Mouse (Mus musculus): ENCODE results near the gene Gm19402.

- no peak for TF ChIP-seq POLR2A (IDR thresholded peaks at IDR 0.05; ENCODE audit: control insufficient read depth in 1 of 2, insufficient read depth in 1 of 2, low read depth in 1 of 2, low read length in 2 of 2, poor library complexity in 1 of 2)
- no peak for TF ChIP-seq TAL1 (IDR thresholded peaks at IDR 0.05; ENCODE audit: low read length)
- no peak for TF ChIP-seq TCF12 (IDR thresholded peaks at IDR 0.05; ENCODE audit: low read depth, low read length)
- no peak for TF ChIP-seq CTCF (IDR thresholded peaks at IDR 0.05 in 2 of 3, conservative IDR thresholded peaks at IDR 0.05 in 1 of 3; ENCODE audit: control insufficient read depth in 1 of 3, insufficient read depth in 1 of 3, low read depth in 2 of 3, low read length in 3 of 3, poor library complexity in 1 of 3, severe bottlenecking in 1 of 3)
- TF ChIP-seq BHLHE40 (IDR thresholded peaks at IDR 0.05; ENCODE audit: borderline replicate concordance, low read depth, low read length), result no peak
- TF ChIP-seq ZNF384 (IDR thresholded peaks at IDR 0.05; ENCODE audit: low read depth, low read length), result no peak
- TF ChIP-seq MAFK (IDR thresholded peaks at IDR 0.05; ENCODE audit: borderline replicate concordance, low read depth, low read length), result no peak
- no peak for TF ChIP-seq KAT2A (conservative IDR thresholded peaks at IDR 0.05; ENCODE audit: low read depth, low read length)
- no peak for TF ChIP-seq UBTF (IDR thresholded peaks at IDR 0.05; ENCODE audit: borderline replicate concordance, insufficient read depth, low read depth, low read length)
- no peak for TF ChIP-seq EP300 (IDR thresholded peaks at IDR 0.05; ENCODE audit: low read depth in 1 of 2, low read length in 2 of 2)
- no peak for TF ChIP-seq ELF1 (IDR thresholded peaks at IDR 0.05; ENCODE audit: low read depth, low read length)
- no peak for TF ChIP-seq MEF2A (IDR thresholded peaks at IDR 0.05; ENCODE audit: extremely low read depth, insufficient replicate concordance, low read depth, low read length, poor library complexity, severe bottlenecking)
- TF ChIP-seq ZC3H11A (IDR thresholded peaks at IDR 0.05; ENCODE audit: low read depth, low read length), result no peak
- TF ChIP-seq SIN3A (IDR thresholded peaks at IDR 0.05; ENCODE audit: low read length), result no peak
These were observed 24.2 kb downstream of the Gm19402 start for GRCm38 (mm10) chr10:77666342-77666741.

All from MEL (cell line).